11 mouse cellular contexts compared by ENCODE assay signal in the genomic region with DNA sequence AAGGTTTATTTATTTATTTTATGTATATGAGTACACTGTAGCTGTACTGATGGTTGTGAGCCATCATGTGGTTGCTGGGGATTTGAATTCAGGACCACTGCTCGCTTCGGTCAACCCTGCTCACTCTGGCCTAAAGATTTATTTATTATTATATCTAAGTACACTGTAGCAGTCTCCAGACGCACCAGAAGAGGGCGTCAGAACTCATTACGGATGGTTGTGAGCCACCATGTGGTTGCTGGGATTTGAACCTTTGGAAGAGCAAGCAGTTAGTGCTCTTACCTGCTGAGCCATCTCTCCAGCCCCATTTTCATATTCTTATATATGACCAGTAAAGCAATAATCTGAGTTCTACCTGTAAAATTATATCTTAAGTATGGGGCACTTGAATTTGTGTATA. TPM values are rescaled to one million over a fixed set of nuclear protein-coding genes. Genes with fewer than 3 reads are reported as not detected.
"Had no signal": no experiment of that assay in that cellular context is flagged by ENCODE, and none has a peak within 500 bp of the region (broad histone marks: within the 10 kb centered on the region; RNA-seq: fewer than 3 reads in every experiment).

No protein-coding gene starts in this region.

RNA-seq across cellular contexts. Expression of a gene that starts 25.9 kb away (rescaled TPM):
- polyA plus RNA-seq: lung, postnatal 0 days; macrophage; midbrain, embryonic 12.5 days; midbrain, embryonic 14.5 days; midbrain, embryonic 16.5 days; myocyte; neural tube, embryonic 13.5 days; neural tube, embryonic 15.5 days; small intestine, adult 2 months; stomach, embryonic 15.5 days had no signal

RNA-seq across cellular contexts. Expression of a gene that starts 39.7 kb away (rescaled TPM):
- polyA plus RNA-seq: midbrain, embryonic 12.5 days; midbrain, embryonic 16.5 days; myocyte; neural tube, embryonic 11.5 days had no signal
